Mouse (Mus musculus) layer of hippocampus, adult 8-10 months (tissue): ENCODE measurements at regions not wholly inside any gene's neighbourhood (a gene's known extent, or its start where the extent isn't known, plus 50 kb on each side); places are given as distances from the start of the nearest gene placed in this dataset.
A peak's percentile ranks its signal among the peaks of the same experiment; 100 is the strongest.
"Not testable (repeated sequence)": the region's sequence is repeated elsewhere in the genome, so short reads cannot be mapped to it uniquely, and the experiment has no call there.

Experiments
- DNase-seq, 2 experiments: peaks; one replicate each; pipeline ENCODE4 v3.0.0; 2022; ENCODE audit warnings: low spot score in 2 of 2

- peak; percentile 44 to 75 for DNase-seq
Measured at GRCm38 (mm10) chr6:143431896-143432450, 265.0 kb downstream of the Etnk1 start.

GRCm38 (mm10) chr6:143437367-143438271, 270.6 kb downstream of the Etnk1 start:
- DNase-seq, result no peak

GRCm38 (mm10) chr6:143438272-143438591, 271.2 kb downstream of the Etnk1 start:
- no peak for DNase-seq

- no peak for DNase-seq
Measured at GRCm38 (mm10) chr6:143439484-143439883, 272.5 kb downstream of the Etnk1 start.

GRCm38 (mm10) chr6:143440237-143440950, 273.4 kb downstream of the Etnk1 start:
- no peak for DNase-seq

- DNase-seq, result no peak
Measured at GRCm38 (mm10) chr6:143442361-143442760, 275.3 kb downstream of the Etnk1 start.

- DNase-seq, result no peak
Measured at GRCm38 (mm10) chr6:143443446-143443845, 276.4 kb downstream of the Etnk1 start.

- DNase-seq, result no peak
Measured at GRCm38 (mm10) chr6:143444782-143445181, 277.8 kb downstream of the Etnk1 start.

- no peak for DNase-seq
Measured at GRCm38 (mm10) chr6:143445834-143446552, 279.0 kb downstream of the Etnk1 start.

GRCm38 (mm10) chr6:143447060-143447459, 280.0 kb downstream of the Etnk1 start:
- no peak for DNase-seq

GRCm38 (mm10) chr6:143449071-143449470, 282.1 kb downstream of the Etnk1 start:
- no peak for DNase-seq

- DNase-seq, result no peak
Measured at GRCm38 (mm10) chr6:143451869-143452268, 284.8 kb downstream of the Etnk1 start.

GRCm38 (mm10) chr6:143454695-143455218, 287.7 kb downstream of the Etnk1 start:
- no peak for DNase-seq

- no peak for DNase-seq
Measured at GRCm38 (mm10) chr6:143464907-143465537, 298.0 kb downstream of the Etnk1 start.

- not testable (repeated sequence) for DNase-seq
Measured at GRCm38 (mm10) chr6:143472676-143473075, 305.7 kb downstream of the Etnk1 start.

GRCm38 (mm10) chr6:143474396-143474795, 307.4 kb downstream of the Etnk1 start:
- DNase-seq, result no peak

GRCm38 (mm10) chr6:143475296-143475695, 308.3 kb downstream of the Etnk1 start:
- DNase-seq, result no peak

GRCm38 (mm10) chr6:143477396-143477795, 310.4 kb downstream of the Etnk1 start:
- DNase-seq, result peak; percentile 21 to 26

- DNase-seq, result no peak
Measured at GRCm38 (mm10) chr6:143479239-143479638, 312.2 kb downstream of the Etnk1 start.

GRCm38 (mm10) chr6:143479701-143480388, 312.8 kb downstream of the Etnk1 start:
- no peak for DNase-seq
